Mouse (Mus musculus): ENCODE data around the gene Usp20.

DNA sequence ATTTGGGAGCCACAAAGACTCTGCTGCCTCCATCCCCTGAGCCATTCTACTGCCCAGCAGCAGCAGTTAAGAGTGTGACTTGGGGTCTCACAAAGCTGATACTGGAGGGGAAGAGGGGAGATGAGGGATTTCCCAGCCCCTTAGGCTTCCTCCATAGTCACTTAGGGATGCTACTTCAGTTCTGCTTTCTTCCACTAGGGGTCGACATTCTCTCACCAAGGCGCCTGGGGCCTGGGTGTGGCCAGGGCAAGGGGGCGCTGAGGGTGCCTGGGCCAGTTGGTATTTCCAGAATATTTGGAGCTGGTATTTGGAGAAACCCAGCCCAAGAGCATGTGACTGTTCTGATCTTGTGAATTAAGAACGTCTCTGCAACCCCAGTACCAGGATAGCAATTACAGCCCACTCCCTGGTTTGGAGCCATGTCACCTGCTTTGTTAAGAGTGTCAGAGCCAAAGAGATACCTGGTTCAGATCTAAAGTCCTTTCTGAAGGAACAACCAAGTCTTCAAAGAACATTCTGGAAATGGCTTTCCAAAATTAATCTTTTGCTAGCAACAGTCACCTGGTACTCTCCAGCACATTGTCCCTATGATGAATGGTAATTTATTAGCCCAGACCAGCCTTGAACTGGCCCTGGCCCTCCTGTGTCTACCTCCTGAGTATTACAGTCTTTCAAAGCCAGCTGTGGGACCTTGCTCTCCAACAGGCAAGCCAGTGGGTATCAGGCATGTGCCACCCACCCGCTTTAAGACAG is 42.7 kb downstream of the Usp20 start:
- no peak for TF ChIP-seq GATA1 (IDR thresholded peaks at IDR 0.05; ENCODE audit: borderline replicate concordance, low read length)
- TF ChIP-seq FLI1 (IDR thresholded peaks at IDR 0.05; ENCODE audit: low read length) = no peak
